Mouse (Mus musculus) CH12.LX (cell line): ENCODE measurements at regions not wholly inside any gene's neighbourhood (a gene's known extent, or its start where the extent isn't known, plus 50 kb on each side); places are given as distances from the start of the nearest gene placed in this dataset.

Source experiments
- DNase-seq: peaks from one replicate; pipeline ENCODE4 v3.0.0-alpha.2; 2013; ENCODE audit errors: extremely low read depth
- H3K27ac ChIP-seq: 2 replicates; pipeline ENCODE4 v1.5.1; 2012; ENCODE audit warnings: low read depth, mild to moderate bottlenecking, control low read depth, moderate library complexity; ENCODE audit not compliant: insufficient read depth
- H3K27me3 ChIP-seq: replicated peaks from 2 replicates; pipeline ENCODE3; 2012; ENCODE audit warnings: inconsistent platforms
- H3K36me3 ChIP-seq, 2 experiments: replicated peaks in 1 of 2; 2 replicates each; pipeline versions ENCODE3 to v1.6.1; 2012; ENCODE audit warnings: inconsistent platforms in 1 of 2, low read length in 1 of 2, mild to moderate bottlenecking in 1 of 2, mixed read lengths in 1 of 2, moderate library complexity in 1 of 2; ENCODE audit not compliant: control insufficient read depth in 1 of 2, insufficient read depth in 1 of 2
- H3K4me1 ChIP-seq, 2 experiments: 2 replicates each; pipeline ENCODE4 v1.6.1; 2012; ENCODE audit warnings: inconsistent platforms in 1 of 2, moderate library complexity in 1 of 2; ENCODE audit not compliant: insufficient read depth in 2 of 2, control insufficient read depth in 1 of 2
- H3K4me2 ChIP-seq: 2 replicates; pipeline ENCODE4 v1.6.1; 2012; ENCODE audit warnings: low read depth, mild to moderate bottlenecking, control low read depth; ENCODE audit not compliant: poor library complexity, insufficient read depth, severe bottlenecking
- H3K4me3 ChIP-seq, 3 experiments: fragments of 150-350 bp in 1 of 3; sonication (generic) in 1 of 3; replicated peaks in 1 of 3; 2 replicates each; pipeline versions ENCODE3 to v1.5.1; 2011 to 2012; ENCODE audit warnings: low read depth in 2 of 3, low read length in 2 of 3, mild to moderate bottlenecking in 2 of 3, moderate library complexity in 2 of 3, control low read depth in 1 of 3, improper control_type of control experiment in 1 of 3, inconsistent platforms in 1 of 3, mixed read lengths in 1 of 3; ENCODE audit not compliant: poor library complexity in 1 of 3
- H3K79me2 ChIP-seq: replicated peaks from 2 replicates; pipeline ENCODE4 v1.6.1; 2012; ENCODE audit warnings: mild to moderate bottlenecking, moderate library complexity; ENCODE audit not compliant: control insufficient read depth, poor library complexity, insufficient read depth, severe bottlenecking; ENCODE audit errors: extremely low read depth
- H3K9ac ChIP-seq: 2 replicates; pipeline ENCODE4 v1.6.1; 2012; ENCODE audit warnings: low read depth, mild to moderate bottlenecking, control low read depth, moderate library complexity; ENCODE audit not compliant: insufficient read depth
- H3K9me3 ChIP-seq: replicated peaks from 2 replicates; pipeline ENCODE3; 2012; ENCODE audit warnings: low read length, inconsistent platforms, mixed read lengths
- BHLHE40 ChIP-seq: IDR thresholded peaks from 2 replicates; pipeline ENCODE4 v1.6.1; 2011; ENCODE audit warnings: mild to moderate bottlenecking, low read depth, low read length, improper control_type of control experiment
- CHD1 ChIP-seq: IDR thresholded peaks from 2 replicates; pipeline ENCODE4 v1.6.1; 2012; ENCODE audit warnings: low read depth, low read length, improper control_type of control experiment, inconsistent platforms
- E2F4 ChIP-seq: IDR thresholded peaks from 2 replicates; pipeline ENCODE4 v1.6.1; 2011; ENCODE audit warnings: low read depth, low read length, improper control_type of control experiment; ENCODE audit not compliant: insufficient replicate concordance
- ELF1 ChIP-seq: IDR thresholded peaks from 2 replicates; pipeline ENCODE4 v1.6.1; 2014; ENCODE audit warnings: low read depth, mild to moderate bottlenecking, inconsistent platforms, low read length, improper control_type of control experiment
- EP300 ChIP-seq: IDR thresholded peaks from 2 replicates; pipeline ENCODE4 v1.6.1; 2011; ENCODE audit warnings: low read length, improper control_type of control experiment
- HCFC1 ChIP-seq: IDR thresholded peaks from 2 replicates; pipeline ENCODE4 v1.6.1; 2012; ENCODE audit warnings: low read depth, mild to moderate bottlenecking, inconsistent platforms, low read length, improper control_type of control experiment
- IRF4 ChIP-seq: IDR thresholded peaks from 2 replicates; pipeline ENCODE4 v1.6.1; 2014; ENCODE audit warnings: low read depth, mild to moderate bottlenecking, inconsistent platforms, low read length, improper control_type of control experiment
- JUND ChIP-seq: conservative IDR thresholded peaks from 2 replicates; pipeline ENCODE4 v1.6.1; 2011; ENCODE audit warnings: low read depth, low read length, improper control_type of control experiment
- MAFK ChIP-seq: IDR thresholded peaks from 2 replicates; pipeline ENCODE4 v1.6.1; 2011; ENCODE audit warnings: low read length, improper control_type of control experiment; ENCODE audit not compliant: insufficient replicate concordance
- MAZ ChIP-seq: IDR thresholded peaks from 2 replicates; pipeline ENCODE4 v1.6.1; 2012; ENCODE audit warnings: low read depth, mild to moderate bottlenecking, inconsistent platforms, low read length, improper control_type of control experiment, moderate library complexity
- MXI1 ChIP-seq: IDR thresholded peaks from 2 replicates; pipeline ENCODE4 v1.6.1; 2011; ENCODE audit warnings: mild to moderate bottlenecking, low read depth, low read length, improper control_type of control experiment
- MYC ChIP-seq: IDR thresholded peaks from 2 replicates; pipeline ENCODE4 v1.6.1; 2011; ENCODE audit warnings: low read depth, mild to moderate bottlenecking, improper control_type of control experiment, low read length
- NELFE ChIP-seq: IDR thresholded peaks from 2 replicates; pipeline ENCODE4 v1.6.1; 2011; ENCODE audit warnings: low read depth, low read length, improper control_type of control experiment
- PAX5 ChIP-seq: IDR thresholded peaks from 2 replicates; pipeline ENCODE4 v1.6.1; 2012; ENCODE audit warnings: low read length, inconsistent platforms, mixed read lengths
- POLR2AphosphoS2 ChIP-seq: IDR thresholded peaks from 2 replicates; pipeline ENCODE4 v1.6.1; 2011; ENCODE audit warnings: low read depth, low read length, improper control_type of control experiment
- RAD21 ChIP-seq: IDR thresholded peaks from 2 replicates; pipeline ENCODE4 v1.6.1; 2011; ENCODE audit warnings: low read depth, mild to moderate bottlenecking, low read length, improper control_type of control experiment, moderate library complexity
- RCOR1 ChIP-seq: conservative IDR thresholded peaks from 2 replicates; pipeline ENCODE4 v1.6.1; 2012; ENCODE audit warnings: low read depth, mild to moderate bottlenecking, inconsistent platforms, low read length, improper control_type of control experiment
- TBP ChIP-seq: conservative IDR thresholded peaks from 2 replicates; pipeline ENCODE4 v1.6.1; 2011; ENCODE audit warnings: low read depth, low read length, improper control_type of control experiment
- TCF12 ChIP-seq: IDR thresholded peaks from 2 replicates; pipeline ENCODE4 v1.6.1; 2014; ENCODE audit warnings: low read depth, mild to moderate bottlenecking, inconsistent platforms, low read length, improper control_type of control experiment
- UBTF ChIP-seq: IDR thresholded peaks from 2 replicates; pipeline ENCODE4 v1.6.1; 2012; ENCODE audit warnings: low read depth, mild to moderate bottlenecking, inconsistent platforms, low read length, improper control_type of control experiment, moderate library complexity
- USF1 ChIP-seq: IDR thresholded peaks from 2 replicates; pipeline ENCODE4 v1.6.1; 2014; ENCODE audit warnings: low read depth, mild to moderate bottlenecking, inconsistent platforms, low read length, improper control_type of control experiment
- USF2 ChIP-seq: conservative IDR thresholded peaks from 2 replicates; pipeline ENCODE4 v1.6.1; 2011; ENCODE audit warnings: low read depth, low read length, improper control_type of control experiment
- ZMIZ1 ChIP-seq: IDR thresholded peaks from 2 replicates; pipeline ENCODE4 v1.6.1; 2012; ENCODE audit warnings: low read depth, mild to moderate bottlenecking, inconsistent platforms, low read length, improper control_type of control experiment
- dilution Hi-C: fragments of 300-500 bp; cut with MboI; formaldehyde crosslinking; loops from 2 replicates; pipeline ENCODE4 v1.14.3; 2020; ENCODE audit warnings: low sequenced_read_pairs; ENCODE audit not compliant: extremely low pct_unique_long_range_greater_than_20kb, extremely low pct_ligation_motif_present
- in situ Hi-C: fragments of 300-500 bp; cut with MboI; formaldehyde crosslinking; loops from 3 replicates; pipeline ENCODE4 v1.14.3; 2019; ENCODE audit warnings: low sequenced_read_pairs, low pct_ligation_motif_present, low pct_unique_long_range_greater_than_20kb, mixed read lengths

DNA sequence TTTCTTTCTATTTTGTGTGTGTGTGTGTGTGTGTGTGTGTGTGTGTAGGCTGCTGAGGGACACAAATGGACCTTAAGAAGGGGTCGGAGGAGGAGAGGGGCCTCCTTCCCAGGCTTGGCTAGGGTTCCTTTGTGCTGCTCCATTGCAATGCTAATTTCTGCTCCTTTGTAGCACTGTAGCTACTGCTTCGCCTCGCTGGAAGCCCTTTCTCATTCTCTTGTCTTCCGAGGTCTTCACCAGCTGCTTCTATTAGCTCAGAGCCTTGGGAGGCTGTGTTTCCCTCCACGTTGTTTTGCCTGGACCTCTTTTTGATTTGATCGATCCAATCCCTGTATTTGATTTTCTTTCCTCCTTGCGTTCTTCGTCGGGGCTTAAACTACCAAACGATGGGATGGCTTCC lies 247.1 kb downstream of the Tmem38b start:
- dilution Hi-C loops (no loop called here), in situ Hi-C loops (no loop called here)
- TF ChIP-seq E2F4 (no peak), EP300 (no peak), MYC (no peak), RAD21 (no peak), MAZ (no peak), PAX5 (no peak), TCF12 (no peak), NELFE (no peak), MAFK (no peak), POLR2AphosphoS2 (no peak), UBTF (no peak), CHD1 (no peak)
- Histone ChIP-seq H3K9ac (no peak overlapping the region), H3K4me2 (no peak overlapping the region), H3K4me1 (no peaks in the 10 kb centered on the region), H3K27ac (no peak overlapping the region), H3K27me3 (no peaks in the 10 kb centered on the region), H3K9me3 (peaks cover 11% of the 10 kb centered on the region), H3K79me2 (no peaks in the 10 kb centered on the region), H3K36me3 (no peaks in the 10 kb centered on the region), H3K4me3 (no peak overlapping the region)
- DNase-seq = no peak

- Histone ChIP-seq H3K4me1 (no peaks in the 10 kb centered on the region), H3K27me3 (no peaks in the 10 kb centered on the region), H3K27ac (no peak overlapping the region), H3K9me3 (peaks cover 11% of the 10 kb centered on the region), H3K79me2 (no peaks in the 10 kb centered on the region), H3K4me2 (no peak overlapping the region), H3K36me3 (no peaks in the 10 kb centered on the region), H3K4me3 (no peak overlapping the region), H3K9ac (no peak overlapping the region)
- in situ Hi-C loops = no loop called here
- no peak for DNase-seq
- TF ChIP-seq UBTF (no peak), BHLHE40 (no peak), NELFE (no peak), E2F4 (no peak), EP300 (no peak), USF1 (no peak), IRF4 (no peak), RCOR1 (no peak), HCFC1 (no peak), MXI1 (no peak), ZMIZ1 (no peak), ELF1 (no peak), TBP (no peak), JUND (no peak), USF2 (no peak)
- dilution Hi-C loops = no loop called here
Observed at GRCm38 (mm10) chr4:54073483-54073882, 247.6 kb downstream of the Tmem38b start.
